Mouse (Mus musculus): ENCODE measurements around the gene Lyl1. TPM values are rescaled to one million over a fixed set of nuclear protein-coding genes. Genes with fewer than 3 reads are reported as not detected.

The Lyl1 gene
- polyA plus RNA-seq, 1 experiment = 6.6 TPM

DNA sequence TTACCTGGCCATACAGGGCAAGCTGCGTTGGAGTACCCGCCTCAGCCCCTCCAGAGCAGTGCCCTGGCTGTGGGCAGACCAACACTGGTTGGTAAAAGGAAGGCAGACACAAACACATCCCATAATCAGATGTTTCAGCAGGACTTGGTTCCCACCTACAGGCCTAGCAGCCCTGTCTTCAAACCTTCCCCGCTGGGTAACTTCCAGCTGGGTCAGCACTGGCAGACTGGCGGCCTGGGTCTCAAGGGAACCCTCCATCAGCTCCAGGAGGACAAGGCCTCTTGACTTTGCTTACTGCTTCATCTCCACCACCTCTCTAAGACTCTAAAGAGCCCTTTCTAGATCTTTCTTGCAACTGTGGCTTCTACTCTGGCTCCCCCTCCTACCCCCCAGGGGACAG is 35.3 kb downstream of the Lyl1 start:
- 90% methylated on average over 4 of the region's 4 CpGs for WGBS
- DNase-seq (ENCODE audit: low read depth, low spot score) = no peak

DNA sequence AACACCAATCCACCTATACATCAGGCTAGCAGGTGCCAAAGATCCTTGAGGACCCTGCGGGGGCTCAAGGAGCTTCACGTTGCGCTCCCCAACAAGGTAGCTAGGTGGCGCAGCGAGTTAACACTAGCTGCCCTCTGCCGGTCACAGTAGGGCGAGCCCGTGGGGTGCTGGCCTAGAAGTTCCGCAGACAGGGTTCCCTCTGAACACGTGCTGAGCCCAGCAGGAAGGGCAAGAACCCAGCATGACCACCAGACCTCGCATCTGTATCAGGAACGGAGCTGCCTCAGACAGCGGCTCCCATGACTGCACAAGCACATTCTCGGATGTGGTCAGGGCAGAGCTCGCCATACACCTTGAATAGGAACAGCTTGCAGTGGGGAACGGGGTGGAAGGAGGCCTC is 36.4 kb downstream of the Lyl1 start:
- DNase-seq (ENCODE audit: low read depth, low spot score) = no peak
- 7% methylated on average over 16 of the region's 16 CpGs for WGBS

DNA sequence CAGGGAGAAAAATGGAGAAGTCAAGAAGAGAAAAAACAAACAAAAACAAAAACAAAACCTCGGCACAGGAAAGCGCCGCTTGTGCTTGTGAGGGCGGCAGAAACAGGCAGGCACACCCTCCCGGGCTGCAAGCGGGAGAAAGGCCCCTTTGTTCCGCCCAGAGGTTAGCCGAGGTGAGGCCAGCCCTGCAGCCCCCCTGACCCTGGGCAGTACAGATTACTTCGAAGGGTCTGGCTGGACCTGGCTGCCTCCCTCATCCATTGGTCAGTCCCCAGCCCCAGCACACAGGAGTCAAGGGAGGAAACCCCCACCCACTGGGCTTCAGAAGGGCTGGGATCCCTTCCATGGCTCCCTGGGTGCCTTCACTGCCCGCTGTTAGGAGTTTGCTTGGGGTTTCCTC is 37.0 kb downstream of the Lyl1 start:
- DNase-seq (ENCODE audit: low read depth, low spot score) = no peak
- WGBS = 55% methylated on average over 10 of the region's 10 CpGs

DNA sequence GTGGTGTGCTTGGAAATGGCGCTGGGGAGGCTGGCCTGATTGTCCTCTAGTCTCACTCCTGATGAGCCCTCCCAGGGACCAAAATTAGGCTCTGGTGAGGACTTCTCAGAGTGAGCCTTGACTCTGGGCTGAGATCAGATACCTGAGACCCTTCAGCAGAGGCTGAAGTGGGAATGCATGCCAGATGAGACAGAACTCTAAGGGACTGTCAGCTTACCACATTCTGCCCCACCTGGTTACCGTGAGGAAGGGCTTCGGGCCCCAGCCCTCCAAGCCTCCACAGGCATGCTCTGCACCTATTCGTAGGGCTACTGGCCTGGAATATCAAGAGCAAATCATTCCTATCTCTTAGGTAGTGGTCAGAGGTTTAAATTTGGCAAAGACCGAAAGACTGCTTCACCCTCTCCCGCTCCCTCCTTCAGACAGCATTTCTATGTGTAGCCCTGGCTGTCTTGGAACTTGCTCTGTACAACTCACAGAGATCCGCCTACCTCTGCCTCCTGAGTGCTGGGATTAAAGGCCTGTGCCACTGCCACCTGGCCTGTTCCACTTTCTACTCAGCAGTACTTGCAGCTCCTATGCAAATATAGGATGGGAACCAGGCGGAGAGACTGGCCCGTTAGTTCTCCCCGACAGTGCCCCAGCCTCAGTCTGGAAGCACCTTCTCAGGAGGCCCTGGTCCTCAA is 37.6 kb downstream of the Lyl1 start:
- DNase-seq (ENCODE audit: low read depth, low spot score) = no peak
- WGBS = 79% methylated on average over 10 of the region's 10 CpGs

DNA sequence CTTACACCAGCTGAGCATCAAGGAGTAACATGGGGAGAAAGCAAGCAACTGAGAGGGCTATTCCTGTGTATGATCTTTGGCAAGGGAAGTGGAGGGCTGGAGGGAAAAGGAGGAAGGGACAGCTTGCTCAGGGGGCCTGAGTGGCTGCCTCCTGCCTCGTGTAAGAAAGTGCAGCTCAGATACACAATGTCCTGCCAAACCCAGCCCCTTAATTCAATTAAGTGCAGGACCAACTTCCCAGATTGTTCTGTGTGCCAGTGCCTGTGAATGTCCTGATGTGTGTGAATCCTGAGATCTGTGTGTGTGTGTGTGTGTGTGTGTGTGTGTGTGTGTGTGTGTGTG is 38.1 kb downstream of the Lyl1 start:
- 15% methylated on average over 1 of the region's 1 CpGs for WGBS
- DNase-seq (ENCODE audit: low read depth, low spot score) = no peak

DNA sequence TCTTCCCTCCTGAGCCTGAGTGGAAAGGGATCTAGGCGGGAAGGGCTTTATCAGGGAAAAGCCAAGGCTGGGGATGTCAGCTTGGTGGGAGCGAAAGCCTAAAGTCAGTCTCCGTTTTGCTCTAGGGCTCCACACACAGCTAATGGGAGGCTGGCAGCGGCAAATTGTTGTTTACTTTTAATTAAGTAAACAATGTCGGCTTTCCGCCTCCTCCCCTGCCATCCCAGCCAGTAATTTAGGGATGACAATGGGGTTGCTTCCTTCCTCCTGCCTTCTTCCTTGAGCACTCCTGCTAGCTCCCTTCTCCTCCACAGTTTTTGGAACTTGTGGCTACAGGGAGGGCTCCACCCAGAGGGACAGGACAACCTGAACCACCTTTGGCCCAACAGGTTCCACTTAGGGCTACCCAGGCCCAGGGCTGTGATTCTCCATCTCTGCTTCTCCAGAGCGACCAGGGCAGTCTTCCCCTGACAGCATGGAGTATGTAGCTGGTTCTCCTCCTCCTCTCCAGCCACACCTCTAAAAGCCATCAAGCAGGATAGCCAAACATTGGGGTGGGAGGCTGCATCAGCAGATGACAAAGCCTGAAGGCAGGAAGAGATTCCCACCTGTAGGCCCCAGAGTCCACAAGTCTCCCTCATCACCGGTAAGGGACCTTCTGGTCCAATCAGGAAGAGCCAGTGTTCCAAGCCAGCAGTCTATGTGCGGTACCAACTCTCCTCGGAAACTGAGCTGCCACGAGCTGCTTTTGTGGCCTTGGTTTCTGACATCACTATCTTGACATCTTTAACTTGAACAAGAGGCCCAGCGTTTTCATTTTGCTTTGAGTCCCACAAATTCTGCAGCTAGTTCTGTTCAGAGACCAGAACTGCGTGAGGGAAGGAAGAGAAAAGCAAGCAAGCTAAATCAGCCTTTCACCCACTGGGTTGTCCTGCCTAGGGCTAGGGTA is 39.9 kb downstream of the Lyl1 start:
- DNase-seq (ENCODE audit: low read depth, low spot score) = no peak
- WGBS = 55% methylated on average over 13 of the region's 13 CpGs

DNA sequence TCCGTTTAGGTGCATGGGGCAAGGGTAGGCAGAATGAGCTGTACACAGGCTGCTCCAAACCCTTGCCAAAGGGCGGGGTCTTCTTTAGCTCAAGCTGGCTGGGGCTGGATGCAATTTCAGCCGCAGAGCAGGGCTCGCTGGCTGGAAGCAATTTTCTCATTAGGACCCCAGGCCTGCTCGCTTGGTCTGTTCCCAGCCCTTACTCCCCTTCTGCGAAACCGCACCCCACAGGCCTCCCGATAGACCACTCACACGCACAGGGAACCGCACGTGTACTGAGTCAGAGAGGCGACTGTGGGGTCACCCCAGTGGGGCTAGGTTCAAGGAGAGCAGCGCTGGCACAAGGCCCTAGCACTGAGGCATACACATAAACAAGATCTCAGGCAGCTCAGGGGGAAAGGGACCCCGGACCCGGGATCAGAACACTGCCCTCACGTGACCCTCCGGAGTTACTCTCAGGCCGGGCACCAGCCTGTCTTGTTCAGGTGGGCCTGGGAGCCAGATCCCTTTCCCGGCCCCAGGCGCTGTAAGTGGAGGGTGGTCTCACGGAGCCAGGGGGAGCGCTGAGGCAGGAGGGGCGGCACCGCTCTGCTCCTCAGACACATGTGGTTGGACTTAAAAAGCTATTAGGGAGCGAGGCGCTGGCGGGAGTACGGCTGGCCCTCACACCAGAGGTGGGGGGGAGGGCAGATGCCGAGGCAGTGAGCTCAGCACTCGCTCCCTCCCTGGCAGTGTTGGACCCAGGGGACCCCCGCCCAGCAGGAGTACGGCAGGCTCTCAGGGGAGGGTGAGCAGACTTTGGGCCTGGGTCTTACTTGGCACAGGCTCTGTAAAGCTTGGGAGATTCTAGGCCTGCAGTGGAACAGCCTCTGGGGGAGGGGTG is 41.2 kb downstream of the Lyl1 start:
- no peak for DNase-seq (ENCODE audit: low read depth, low spot score)
- WGBS = 67% methylated on average over 32 of the region's 32 CpGs

DNA sequence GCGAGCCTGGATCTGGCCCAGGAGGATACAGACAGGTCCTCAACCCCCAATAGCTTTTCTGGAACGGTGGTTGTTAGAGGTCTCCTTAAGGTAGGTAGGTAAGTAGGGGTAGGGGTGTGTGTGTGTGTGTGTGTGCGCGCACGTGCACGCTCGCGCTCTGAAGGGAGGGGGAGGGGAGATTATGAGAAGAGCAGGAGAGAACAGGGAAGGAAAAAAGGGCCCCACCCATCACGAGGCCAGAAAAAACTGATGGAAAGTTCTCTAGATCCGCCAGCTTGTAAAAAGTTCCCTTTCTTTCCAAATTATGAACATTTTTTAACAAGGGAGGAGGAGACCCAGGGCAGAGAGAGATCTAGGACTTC is 41.8 kb downstream of the Lyl1 start:
- 61% methylated on average over 10 of the region's 10 CpGs for WGBS
- no peak for DNase-seq (ENCODE audit: low read depth, low spot score)

DNA sequence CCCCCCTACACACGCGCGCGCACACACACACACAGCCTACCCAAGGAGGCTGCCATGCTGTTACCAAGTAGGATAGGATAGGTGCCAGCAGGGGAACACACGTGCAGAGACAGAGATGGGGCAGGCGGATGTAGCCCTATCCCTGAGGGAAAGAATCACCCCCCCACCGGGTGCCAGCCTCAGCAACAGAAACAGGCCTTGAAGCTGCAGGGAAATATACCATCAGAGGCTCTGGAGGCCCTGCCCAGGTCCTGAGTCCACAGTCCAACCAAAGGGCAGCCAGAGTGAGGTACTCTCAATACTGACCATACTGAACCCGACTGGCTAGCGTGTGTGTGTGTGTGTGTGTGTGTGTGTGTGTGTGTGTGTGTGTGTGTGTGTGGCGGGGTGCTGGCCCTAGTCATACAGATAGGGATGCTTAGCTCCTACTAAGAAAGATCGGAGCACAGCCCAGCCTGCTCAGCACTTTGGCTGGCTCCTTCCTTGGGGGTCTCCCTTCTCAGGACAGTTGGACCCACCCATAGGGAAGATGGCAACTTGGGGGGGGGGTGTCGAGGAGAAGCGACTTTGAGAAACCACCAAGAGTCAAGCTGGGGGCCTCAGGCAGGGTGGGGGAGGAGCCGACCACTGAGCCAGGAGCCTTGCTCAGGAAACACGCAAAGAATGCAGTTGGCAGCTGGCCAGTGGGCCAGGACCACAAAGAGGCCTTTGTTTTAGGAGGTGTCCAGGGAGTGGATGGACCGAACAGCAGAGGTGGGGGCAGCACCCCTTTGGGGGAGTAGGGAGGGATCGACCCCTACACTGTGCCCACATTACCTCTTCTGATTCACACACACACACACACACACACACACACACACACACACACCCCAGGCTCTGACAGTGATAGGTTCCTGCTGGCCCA is 42.5 kb downstream of the Lyl1 start:
- WGBS = 27% methylated on average over 16 of the region's 17 CpGs
- DNase-seq (ENCODE audit: low read depth, low spot score) = no peak

DNA sequence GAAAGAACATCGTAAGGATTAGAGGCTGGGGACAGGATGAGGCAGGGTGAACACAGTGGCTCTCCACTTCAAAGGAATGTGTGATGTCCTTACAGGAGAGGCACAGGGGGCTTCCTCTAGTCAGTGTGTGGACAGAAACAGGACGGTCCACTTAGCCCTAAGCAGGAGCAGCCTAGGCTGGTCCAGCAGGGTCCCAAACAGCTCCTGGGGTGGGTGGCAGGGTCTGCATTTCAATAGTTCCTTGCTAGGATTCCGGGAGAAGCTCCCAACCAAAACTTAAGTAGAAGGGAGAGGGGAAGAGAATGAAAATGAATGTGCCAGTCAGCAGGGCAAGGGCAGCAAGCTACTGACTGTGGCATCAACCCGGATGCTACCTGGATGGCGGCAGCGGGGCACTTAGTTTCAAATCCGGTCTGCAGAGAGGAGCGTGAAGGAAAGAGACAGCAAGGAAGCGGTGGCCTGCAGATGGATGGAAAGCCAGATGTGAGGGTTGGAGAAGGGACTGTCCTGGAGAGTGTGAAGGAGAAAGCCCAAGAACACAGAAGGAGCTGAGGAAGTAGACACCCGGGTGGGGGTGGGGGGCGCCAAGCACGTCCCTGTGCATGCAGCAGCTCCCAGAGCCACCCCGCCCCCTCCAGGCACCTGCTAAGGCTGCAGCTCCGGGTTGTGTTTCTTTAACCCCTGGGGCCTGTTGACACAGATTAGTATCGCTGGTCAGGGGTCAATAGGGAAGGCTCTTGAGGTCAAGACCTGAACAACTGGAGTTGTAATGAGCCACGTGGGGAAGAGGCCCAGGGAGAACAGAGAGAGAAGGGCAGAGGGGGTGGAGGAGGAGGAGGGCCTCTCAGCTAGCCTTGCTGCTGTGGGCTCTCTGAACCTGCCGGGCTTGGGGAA is 44.0 kb downstream of the Lyl1 start:
- no peak for DNase-seq (ENCODE audit: low read depth, low spot score)
- WGBS = 44% methylated on average over 17 of the region's 17 CpGs

DNA sequence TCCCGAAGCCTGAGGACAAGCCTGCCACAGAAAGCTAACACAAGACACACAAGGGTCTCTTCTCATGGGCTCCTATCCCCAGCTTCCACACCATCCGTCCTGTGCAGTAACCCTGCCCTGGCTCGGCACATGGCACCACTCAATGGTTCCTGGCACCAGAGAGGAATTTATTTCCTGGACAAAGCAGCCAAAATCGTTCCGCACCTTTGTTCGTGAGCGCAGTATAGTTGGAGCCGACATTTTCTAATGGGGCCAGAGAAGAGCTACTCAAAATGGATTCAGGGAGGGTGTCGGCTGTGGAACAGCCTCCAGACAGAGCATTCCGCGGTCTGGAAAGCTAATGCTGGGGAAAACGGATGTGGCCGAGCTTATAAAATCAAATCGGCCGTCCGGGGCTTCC is 48.3 kb downstream of the Lyl1 start:
- no peak for DNase-seq (ENCODE audit: low read depth, low spot score)
- WGBS = 72% methylated on average over 16 of the region's 16 CpGs

DNA sequence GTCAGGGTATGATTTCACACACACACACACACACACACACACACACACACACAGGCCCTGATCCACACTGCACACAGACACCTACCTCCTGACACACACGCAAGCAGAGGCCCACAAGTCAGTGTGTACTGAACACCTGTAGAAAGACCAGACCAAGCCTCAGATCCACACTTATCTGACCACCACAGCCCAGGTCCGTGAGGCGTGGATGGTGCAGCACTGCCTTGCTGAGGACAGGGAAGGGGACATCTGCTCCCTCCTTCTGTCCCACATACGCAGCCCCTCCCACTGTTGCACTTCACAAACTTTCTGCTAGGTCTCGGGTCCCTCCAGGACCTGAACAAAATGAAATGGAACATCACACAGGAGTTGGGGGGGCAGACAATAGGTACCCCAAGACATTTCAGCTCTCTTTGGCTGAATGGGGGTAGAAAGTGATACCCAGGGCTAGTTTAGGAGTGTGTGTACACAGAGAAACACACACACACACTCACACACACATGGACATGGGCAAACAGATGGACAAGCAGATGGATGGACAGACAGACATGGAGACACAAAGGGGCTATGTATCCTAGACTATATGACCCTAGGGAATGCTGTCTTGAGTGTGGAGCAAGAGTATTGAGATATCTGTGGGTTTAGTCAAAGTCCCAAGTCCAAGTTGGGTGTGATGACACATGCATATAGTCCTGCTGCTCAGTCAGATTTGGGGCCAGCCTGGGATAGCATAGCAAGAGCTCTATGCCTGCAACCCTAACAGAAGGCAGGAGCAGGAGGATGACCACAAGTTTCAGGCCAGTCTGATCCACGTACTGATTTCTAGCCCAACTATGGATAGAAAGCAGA is 51.7 kb downstream of the Lyl1 start:
- DNase-seq (ENCODE audit: low read depth, low spot score) = no peak
- 87% methylated on average over 6 of the region's 6 CpGs for WGBS

Other genes with a start within 250 kb of the Lyl1 start
- 28.1 and 39.5 TPM in 2 replicates for gene Ier2, start 38.6 kb upstream of the Lyl1 start, polyA plus RNA-seq (2012; rRNA removed)
- gene Trmt1, start 15.2 kb upstream of the Lyl1 start, polyA plus RNA-seq (2012; rRNA removed) = 58.1 and 68.2 TPM in 2 replicates
- gene Nacc1, start 13.6 kb upstream of the Lyl1 start, polyA plus RNA-seq (2012; rRNA removed) = 71.5 and 96.6 TPM in 2 replicates
- 0.12 and 0.18 TPM in 2 replicates for gene G430095P16Rik, start 21.6 kb downstream of the Lyl1 start, polyA plus RNA-seq (2012; rRNA removed)
- gene Nfix, start 98.9 kb downstream of the Lyl1 start, polyA plus RNA-seq (2012; rRNA removed) = 14.5 and 15.4 TPM in 2 replicates
- gene Dand5, start 121.4 kb downstream of the Lyl1 start, polyA plus RNA-seq (2012; rRNA removed) = 1.9 and 3.0 TPM in 2 replicates
- 13.4 and 22.8 TPM in 2 replicates for gene Gadd45gip1, start 130.1 kb downstream of the Lyl1 start, polyA plus RNA-seq (2012; rRNA removed)
- gene Rad23a, start 139.2 kb downstream of the Lyl1 start, polyA plus RNA-seq (2012; rRNA removed) = 49.3 and 65.9 TPM in 2 replicates
- gene Calr, start 145.5 kb downstream of the Lyl1 start, polyA plus RNA-seq (2012; rRNA removed) = 402 and 404 TPM in 2 replicates
- gene Farsa, start 155.5 kb downstream of the Lyl1 start, polyA plus RNA-seq (2012; rRNA removed) = 50.9 and 54.2 TPM in 2 replicates
- gene Syce2, start 170.7 kb downstream of the Lyl1 start, polyA plus RNA-seq (2012; rRNA removed) = 3.5 and 5.5 TPM in 2 replicates
- 38.6 and 64.2 TPM in 2 replicates for gene Gcdh, start 192.5 kb downstream of the Lyl1 start, polyA plus RNA-seq (2012; rRNA removed)
- 0.38 and 0.43 TPM in 2 replicates for gene Klf1, start 200.5 kb downstream of the Lyl1 start, polyA plus RNA-seq (2012; rRNA removed)
- 8.4 and 8.7 TPM in 2 replicates for gene Dnase2a, start 207.1 kb downstream of the Lyl1 start, polyA plus RNA-seq (2012; rRNA removed)
- gene Mast1, start 235.9 kb downstream of the Lyl1 start, polyA plus RNA-seq (2012; rRNA removed) = 0.36 and 0.49 TPM in 2 replicates
- gene Rtbdn, start 245.5 kb downstream of the Lyl1 start, polyA plus RNA-seq (2012; rRNA removed) = not detected in 2 replicates

Measured in large intestine, adult 2 months (tissue).